Mouse (Mus musculus) bone marrow macrophage, adult 2 months (primary cell): ENCODE results near the gene Mrpl23.

ENCODE experiments used
- CTCF ChIP-seq: IDR thresholded peaks from 2 replicates; pipeline ENCODE4 v1.5.1; 2012; ENCODE audit warnings: low read depth, mild to moderate bottlenecking, low read length, moderate library complexity
- POLR2A ChIP-seq: IDR thresholded peaks from 2 replicates; pipeline ENCODE4 v1.6.1; 2012; ENCODE audit warnings: mild to moderate bottlenecking, low read depth, low read length, borderline replicate concordance

GRCm38 (mm10) chr7:142574826-142575351, 42.4 kb downstream of the Mrpl23 start:
- TF ChIP-seq CTCF (no peak), POLR2A (no peak)
